Mouse (Mus musculus): ENCODE measurements around the gene Lipo2. TPM values are rescaled to one million over a fixed set of nuclear protein-coding genes. Genes with fewer than 3 reads are reported as not detected.
"Not testable (repeated sequence)": the region's sequence is repeated elsewhere in the genome, so short reads cannot be mapped to it uniquely, and the experiment has no call there.

Lipo2 gene
- 0.41 and 0.52 TPM in 2 replicates for polyA plus RNA-seq (2015; fragmentation: Nextera tagmentation; extraction: Ambion mirVana)

DNA sequence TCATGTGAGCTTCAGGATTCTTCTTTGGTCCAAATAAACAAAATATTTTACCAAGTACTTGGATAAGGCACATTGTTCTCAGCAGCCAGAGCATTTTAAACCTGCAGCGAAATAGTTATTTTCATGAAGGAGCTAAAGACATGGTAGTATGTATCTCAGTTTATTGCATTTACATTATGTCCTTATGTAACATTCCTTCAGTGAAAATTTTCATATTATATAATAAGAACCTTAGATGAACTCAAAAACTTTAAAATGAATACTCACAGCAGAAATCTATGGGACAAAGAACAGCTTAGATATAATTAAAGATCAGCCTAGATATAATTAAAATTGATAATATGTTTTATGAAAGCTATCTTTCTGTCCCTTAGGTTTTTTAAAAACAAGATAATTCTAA is at the start of gene Lipo2:
Lipo2 (minus strand) TSS at position 101 of the 400 bp plus-strand sequence.
- H3K36me3 ChIP-seq; H3K27ac ChIP-seq (replicated peaks); H3K4me1 ChIP-seq; H3K27me3 ChIP-seq (replicated peaks); H3K4me3 ChIP-seq; ATAC-seq (ENCODE audit: extremely low read depth, insufficient number of reproducible peaks, low FRiP score, low TSS enrichment); H3K9me3 ChIP-seq; H3K9ac ChIP-seq; H3K4me2 ChIP-seq: not testable (repeated sequence)
- WGBS: 81% methylated on average over 1 of the region's 1 CpGs

- H3K9ac ChIP-seq; H3K27ac ChIP-seq (replicated peaks); H3K9me3 ChIP-seq; ATAC-seq (ENCODE audit: extremely low read depth, insufficient number of reproducible peaks, low FRiP score, low TSS enrichment); H3K27me3 ChIP-seq (replicated peaks); H3K4me2 ChIP-seq; H3K4me1 ChIP-seq; H3K4me3 ChIP-seq; H3K36me3 ChIP-seq: not testable (repeated sequence)
These were observed 36.2 kb upstream of the Lipo2 start, which contains the start of gene Lipo1 for GRCm38 (mm10) chr19:33787359-33787758. TSS of gene Lipo1 (minus strand) at chr19:33787459.

DNA sequence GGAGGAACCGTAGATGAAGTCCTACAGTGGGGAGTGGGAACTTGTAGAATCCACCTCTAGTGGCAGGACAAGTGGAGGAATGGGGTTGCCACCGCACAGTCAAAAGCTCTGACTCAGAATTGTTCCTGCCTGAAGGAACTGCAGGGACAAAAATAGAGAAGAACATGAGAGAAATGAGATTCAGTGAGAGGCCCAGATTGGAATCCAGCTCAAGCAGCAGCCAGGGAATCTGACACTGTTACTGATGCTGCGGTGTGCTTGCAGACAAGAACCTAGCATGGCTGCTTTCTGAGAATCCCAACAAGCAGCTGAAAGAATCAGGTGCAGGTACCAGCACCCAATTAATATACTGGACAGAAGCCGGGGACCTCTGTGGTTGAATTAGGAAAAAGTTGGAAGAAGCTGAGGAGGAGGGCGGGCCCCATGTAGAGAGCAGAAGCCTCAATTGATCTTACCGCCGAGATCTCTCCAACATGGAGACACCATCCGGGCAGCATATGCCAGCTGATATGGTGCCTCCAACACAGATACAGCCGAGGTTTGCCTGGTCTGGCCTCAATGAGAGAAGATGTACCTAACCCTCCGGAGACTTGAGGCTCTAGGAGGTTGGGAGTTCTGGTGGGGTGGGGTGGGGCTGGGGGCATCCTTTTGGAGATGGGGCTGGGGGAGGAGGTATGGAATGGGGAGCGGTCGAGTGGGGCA is 35.6 kb upstream of the Lipo2 start:
- 73% methylated on average over 12 of the region's 12 CpGs for WGBS

GRCm38 (mm10) chr19:33761287-33762086 is 10.3 kb upstream of the Lipo2 start, which contains the start of gene Lipo3:
TSS of gene Lipo3 (minus strand) at chr19:33761951.
- H3K4me3 ChIP-seq: peak within 1 kb of the TSS; percentile 36
- H3K4me1 ChIP-seq; H3K36me3 ChIP-seq; H3K27me3 ChIP-seq (replicated peaks); H3K9me3 ChIP-seq; ATAC-seq (ENCODE audit: extremely low read depth, insufficient number of reproducible peaks, low FRiP score, low TSS enrichment); H3K9ac ChIP-seq; H3K27ac ChIP-seq (replicated peaks): not testable (repeated sequence)
- H3K4me2 ChIP-seq: peak within 1 kb of the TSS; percentile 59
- WGBS: 22% methylated on average over 13 of the region's 41 CpGs

More for the DNA sequence above, 35.6 kb upstream of the Lipo2 start:
- Histone ChIP-seq H3K9me3 (no peaks in the 10 kb centered on the region), H3K27me3 (replicated peaks) (no peaks in the 10 kb centered on the region), H3K9ac (no peak overlapping the region), H3K4me1 (no peaks in the 10 kb centered on the region), H3K27ac (replicated peaks) (no peak overlapping the region), H3K4me3 (no peak overlapping the region), H3K36me3 (no peaks in the 10 kb centered on the region), H3K4me2 (no peak overlapping the region)
- ATAC-seq (ENCODE audit: extremely low read depth, insufficient number of reproducible peaks, low FRiP score, low TSS enrichment): no peak

Other genes starting within 250 kb of the Lipo2 start
- gene Lipo4, start 233.6 kb downstream of the Lipo2 start, polyA plus RNA-seq (2015; fragmentation: Nextera tagmentation; extraction: Ambion mirVana): not detected in 2 replicates
- not detected in 2 replicates for gene Gm8978, start 126.1 kb downstream of the Lipo2 start, polyA plus RNA-seq (2015; fragmentation: Nextera tagmentation; extraction: Ambion mirVana)
- gene Lipo3, start 10.6 kb upstream of the Lipo2 start, polyA plus RNA-seq (2015; fragmentation: Nextera tagmentation; extraction: Ambion mirVana): 12.0 and 12.8 TPM in 2 replicates
- gene Lipo1, start 36.1 kb upstream of the Lipo2 start, polyA plus RNA-seq (2015; fragmentation: Nextera tagmentation; extraction: Ambion mirVana): not detected in 2 replicates
- 0.10 and 0.17 TPM in 2 replicates for gene Lipf, start 209.8 kb upstream of the Lipo2 start, polyA plus RNA-seq (2015; fragmentation: Nextera tagmentation; extraction: Ambion mirVana)

All from heart, embryonic 13.5 days (tissue).